Mouse (Mus musculus) erythroblast, embryonic 14.5 days (primary cell): ENCODE measurements at regions not wholly inside any gene's neighbourhood (a gene's known extent, or its start where the extent isn't known, plus 50 kb on each side); places are given as distances from the start of the nearest gene placed in this dataset.

ENCODE experiments used
- H3K27me3 ChIP-seq: 2 replicates; pipeline ENCODE4 v1.6.1; 2012; ENCODE audit warnings: inconsistent platforms; ENCODE audit not compliant: control insufficient read depth
- H3K36me3 ChIP-seq: 2 replicates; pipeline ENCODE4 v1.6.1; 2012; ENCODE audit warnings: mild to moderate bottlenecking, inconsistent platforms; ENCODE audit not compliant: control insufficient read depth
- H3K4me1 ChIP-seq: 2 replicates; pipeline ENCODE4 v1.6.1; 2012; ENCODE audit warnings: inconsistent platforms; ENCODE audit not compliant: control insufficient read depth
- H3K4me3 ChIP-seq: replicated peaks from 2 replicates; pipeline ENCODE3; 2012; ENCODE audit warnings: moderate library complexity, mild to moderate bottlenecking, inconsistent platforms
- H3K9me3 ChIP-seq: 2 replicates; pipeline ENCODE4 v1.6.1; 2012; ENCODE audit warnings: low read length, inconsistent platforms, mixed read lengths; ENCODE audit not compliant: control insufficient read depth
- GATA1 ChIP-seq: IDR thresholded peaks from 2 replicates; pipeline ENCODE4 v1.6.1; 2012; ENCODE audit warnings: low read length, inconsistent platforms, mixed read lengths
- TAL1 ChIP-seq: IDR thresholded peaks from 3 replicates; pipeline ENCODE4 v1.6.1; 2012; ENCODE audit warnings: low read length, inconsistent platforms, mixed read lengths

DNA sequence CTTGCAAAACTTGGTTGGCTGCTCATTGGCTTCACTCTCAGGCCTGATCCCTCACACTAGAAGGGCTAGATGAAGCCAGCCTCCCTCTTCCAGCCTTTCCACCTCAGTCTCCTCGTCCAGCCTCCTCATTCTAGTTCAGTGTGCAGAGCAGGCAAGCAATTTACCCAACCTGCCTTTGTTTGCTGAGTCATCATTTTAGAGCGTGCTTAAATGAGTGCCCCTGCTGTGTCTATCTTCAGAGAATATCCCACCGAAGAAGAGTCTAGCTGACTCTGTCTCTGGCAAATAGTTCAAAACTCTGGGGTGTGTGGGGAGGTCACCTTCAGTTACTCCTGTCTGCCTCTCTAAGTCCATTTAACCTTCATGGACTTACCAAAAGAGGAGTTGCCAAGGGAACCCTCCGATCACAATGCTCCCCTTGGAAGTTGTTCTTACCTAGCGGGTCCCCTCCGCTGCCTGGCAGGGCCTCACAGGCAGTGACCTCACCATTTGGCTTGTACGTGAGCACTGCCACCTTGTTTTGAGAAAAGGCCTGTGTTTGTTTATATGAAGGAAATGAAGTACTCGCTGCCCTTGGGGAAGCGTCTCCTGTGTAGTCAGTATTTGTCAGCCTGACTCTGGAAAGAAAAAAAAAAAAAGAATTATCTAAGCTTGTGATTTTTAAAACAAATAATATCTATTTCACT is 175.2 kb upstream of the Irx3 start:
- no peaks in the 10 kb centered on the region for H3K27me3 ChIP-seq
- no peaks in the 10 kb centered on the region for H3K36me3 ChIP-seq
- no peaks in the 10 kb centered on the region for H3K9me3 ChIP-seq
- TF ChIP-seq TAL1 (no peak), GATA1 (no peak)
- no peak overlapping the region for H3K4me3 ChIP-seq
- no peaks in the 10 kb centered on the region for H3K4me1 ChIP-seq

DNA sequence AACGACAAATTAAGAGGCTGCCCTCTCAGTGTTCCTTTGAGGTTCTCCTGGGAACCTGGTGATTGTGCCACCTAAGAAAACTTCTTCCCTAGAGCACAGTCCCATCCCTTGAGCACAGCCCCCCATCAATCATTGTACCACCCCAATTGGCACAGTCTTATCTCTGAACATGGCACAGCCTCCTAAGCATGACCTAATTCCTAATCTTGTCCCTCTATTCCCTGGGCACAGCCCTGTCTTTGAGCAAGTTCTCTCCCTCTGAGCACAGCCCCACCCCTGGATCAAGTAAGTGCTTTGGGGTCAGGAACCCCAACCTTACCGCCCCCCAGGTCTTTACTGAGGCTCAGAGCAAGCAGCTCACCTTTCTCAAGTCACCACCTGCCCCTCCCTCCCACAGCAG is 173.6 kb upstream of the Irx3 start:
- Histone ChIP-seq H3K36me3 (no peaks in the 10 kb centered on the region), H3K4me3 (no peak overlapping the region), H3K4me1 (no peaks in the 10 kb centered on the region), H3K27me3 (no peaks in the 10 kb centered on the region), H3K9me3 (no peaks in the 10 kb centered on the region)
- TF ChIP-seq TAL1 (no peak), GATA1 (no peak)

DNA sequence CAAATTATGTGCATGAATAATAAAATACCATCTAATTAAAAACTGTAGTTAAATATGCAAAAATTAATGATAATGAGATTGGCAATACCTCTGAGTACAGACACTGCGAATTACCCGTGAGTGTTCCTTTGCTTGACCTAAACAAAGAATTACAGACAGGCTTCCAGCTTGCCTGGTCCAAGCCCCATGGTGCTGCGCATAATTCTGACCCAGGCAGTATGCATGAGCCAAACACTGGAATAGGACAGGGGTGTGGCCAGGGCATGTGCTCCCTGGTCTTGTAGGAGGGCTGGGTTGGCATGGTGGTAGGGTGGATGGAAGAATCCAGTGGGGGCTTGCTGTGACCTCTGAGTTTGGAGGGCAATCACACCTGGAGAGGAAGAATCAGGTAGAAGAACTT is 172.8 kb upstream of the Irx3 start:
- H3K27me3 ChIP-seq = no peaks in the 10 kb centered on the region
- no peaks in the 10 kb centered on the region for H3K36me3 ChIP-seq
- no peak overlapping the region for H3K4me3 ChIP-seq
- H3K9me3 ChIP-seq = no peaks in the 10 kb centered on the region
- TF ChIP-seq TAL1 (no peak), GATA1 (no peak)
- no peaks in the 10 kb centered on the region for H3K4me1 ChIP-seq

DNA sequence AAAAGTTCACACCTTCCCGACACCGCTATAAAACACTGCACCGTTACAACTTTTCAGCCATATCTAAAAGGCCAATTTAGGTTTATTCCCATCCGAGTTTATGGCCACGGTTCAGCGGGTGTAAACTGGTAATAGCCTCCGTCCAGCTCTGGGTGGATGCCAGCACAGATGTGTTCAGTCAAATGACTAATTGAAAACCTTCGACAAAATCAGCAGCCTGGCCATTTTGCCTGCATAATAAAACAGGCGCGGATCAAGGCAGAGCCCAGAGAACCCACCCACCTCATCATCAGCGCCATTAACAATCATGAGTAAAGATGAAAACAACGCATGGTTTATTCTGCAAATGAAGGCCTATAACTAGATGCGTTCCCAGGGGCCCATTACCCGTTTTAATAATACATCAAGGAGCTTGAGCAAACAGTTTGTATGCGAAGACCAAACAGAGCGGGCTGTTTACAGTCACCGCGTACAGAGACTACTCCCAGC is 172.1 kb upstream of the Irx3 start:
- TF ChIP-seq TAL1 (no peak), GATA1 (no peak)
- H3K27me3 ChIP-seq = no peaks in the 10 kb centered on the region
- H3K36me3 ChIP-seq = no peaks in the 10 kb centered on the region
- no peaks in the 10 kb centered on the region for H3K4me1 ChIP-seq
- H3K4me3 ChIP-seq = no peak overlapping the region
- H3K9me3 ChIP-seq = no peaks in the 10 kb centered on the region

DNA sequence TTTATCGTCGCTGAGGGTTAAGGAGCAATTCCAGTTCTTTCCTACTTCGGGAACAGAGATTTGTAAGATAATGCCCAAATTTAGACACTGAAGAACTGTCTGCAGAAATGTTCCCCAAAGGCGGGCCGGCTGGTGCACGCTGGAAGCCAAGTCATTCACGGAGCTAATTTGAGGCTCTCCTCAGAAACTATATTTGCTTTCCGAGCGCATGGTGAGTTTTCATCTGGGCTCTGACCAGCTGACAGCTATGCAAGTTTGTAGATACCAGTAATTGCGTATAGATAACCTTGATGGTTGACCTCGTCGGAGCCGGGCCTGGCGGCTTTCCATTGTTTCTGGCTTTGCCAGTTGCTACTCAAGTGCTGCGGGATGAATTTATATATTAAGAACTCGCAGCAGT is 165.5 kb upstream of the Irx3 start:
- Histone ChIP-seq H3K27me3 (peaks cover 15% of the 10 kb centered on the region), H3K9me3 (no peaks in the 10 kb centered on the region), H3K4me1 (no peaks in the 10 kb centered on the region), H3K36me3 (no peaks in the 10 kb centered on the region), H3K4me3 (no peak overlapping the region)
- TF ChIP-seq GATA1 (no peak), TAL1 (no peak)

DNA sequence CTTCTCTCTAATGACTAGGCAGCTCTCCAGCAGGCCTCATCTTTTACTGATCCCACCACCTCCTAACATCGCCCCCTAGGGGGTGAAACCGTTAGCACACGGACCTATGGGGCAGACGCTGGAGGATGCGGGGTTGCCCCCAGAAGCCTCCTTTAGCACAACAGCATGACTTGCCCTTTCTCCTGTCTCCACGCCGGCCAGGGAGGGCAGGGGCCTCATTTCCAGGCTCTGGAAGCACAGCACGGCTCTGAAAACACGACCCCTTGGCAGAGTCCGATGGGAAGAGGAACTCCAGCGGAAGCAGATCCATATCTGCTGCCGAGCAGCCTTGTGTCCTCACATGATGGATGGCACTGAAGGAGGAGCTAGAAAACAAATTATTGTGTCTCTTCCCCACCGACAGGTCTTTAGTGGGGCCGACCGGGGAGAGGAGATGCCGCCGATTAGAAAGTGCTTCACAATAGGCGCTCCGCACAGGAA is 165.1 kb upstream of the Irx3 start:
- H3K9me3 ChIP-seq = no peaks in the 10 kb centered on the region
- no peaks in the 10 kb centered on the region for H3K4me1 ChIP-seq
- TF ChIP-seq GATA1 (no peak), TAL1 (no peak)
- no peak overlapping the region for H3K4me3 ChIP-seq
- peaks cover 15% of the 10 kb centered on the region for H3K27me3 ChIP-seq
- H3K36me3 ChIP-seq = no peaks in the 10 kb centered on the region

DNA sequence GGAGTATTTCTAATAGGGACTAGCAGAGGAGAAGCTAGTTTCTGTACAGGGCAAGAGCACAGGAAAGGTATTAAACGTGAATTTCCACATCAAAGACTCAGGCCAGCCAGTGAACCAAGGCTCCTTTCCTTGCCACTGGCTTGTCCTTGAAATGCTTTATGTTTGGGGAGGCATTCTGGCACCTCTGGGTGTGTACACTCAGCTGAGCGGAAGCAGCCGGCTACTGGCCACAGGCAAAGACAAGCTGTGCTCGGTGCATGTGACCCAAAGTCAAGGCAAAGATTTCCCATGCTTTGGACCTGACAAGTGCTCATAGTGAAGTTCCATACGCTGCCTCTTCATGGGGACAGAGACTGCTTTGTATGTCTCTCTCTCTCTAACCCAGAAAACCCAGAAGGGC is 159.8 kb upstream of the Irx3 start:
- Histone ChIP-seq H3K9me3 (no peaks in the 10 kb centered on the region), H3K4me3 (no peak overlapping the region)
- TF ChIP-seq GATA1 (no peak), TAL1 (no peak)

DNA sequence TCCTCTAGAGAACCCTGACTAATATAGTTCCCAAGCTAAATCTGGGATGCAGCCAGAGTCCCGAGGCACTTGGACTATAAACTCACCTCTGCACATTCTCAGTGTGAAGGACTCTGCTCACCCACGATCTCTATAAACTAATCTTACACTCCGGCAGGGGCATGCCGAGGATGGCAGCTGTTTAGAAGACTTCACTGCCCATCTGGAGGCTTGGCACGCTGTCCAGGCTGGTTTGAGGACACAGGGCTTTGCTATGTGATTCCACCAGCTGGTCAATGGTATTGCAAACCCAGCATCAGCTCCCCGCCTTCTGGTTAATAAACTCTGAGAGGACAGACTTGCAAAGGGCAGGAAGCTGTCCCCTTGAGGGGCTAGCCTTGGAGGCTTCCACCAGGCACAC is 153.3 kb upstream of the Irx3 start:
- TF ChIP-seq TAL1 = no peak
- TF ChIP-seq GATA1 = no peak
- H3K27me3 ChIP-seq = no peaks in the 10 kb centered on the region
- H3K36me3 ChIP-seq = no peaks in the 10 kb centered on the region
- no peak overlapping the region for H3K4me3 ChIP-seq
- H3K4me1 ChIP-seq = no peaks in the 10 kb centered on the region
- H3K9me3 ChIP-seq = no peaks in the 10 kb centered on the region

More for the DNA sequence above, 159.8 kb upstream of the Irx3 start:
- Histone ChIP-seq H3K36me3 (no peaks in the 10 kb centered on the region), H3K27me3 (no peaks in the 10 kb centered on the region; the same call in 1 of the 2 replicates), H3K4me1 (no peaks in the 10 kb centered on the region)

DNA sequence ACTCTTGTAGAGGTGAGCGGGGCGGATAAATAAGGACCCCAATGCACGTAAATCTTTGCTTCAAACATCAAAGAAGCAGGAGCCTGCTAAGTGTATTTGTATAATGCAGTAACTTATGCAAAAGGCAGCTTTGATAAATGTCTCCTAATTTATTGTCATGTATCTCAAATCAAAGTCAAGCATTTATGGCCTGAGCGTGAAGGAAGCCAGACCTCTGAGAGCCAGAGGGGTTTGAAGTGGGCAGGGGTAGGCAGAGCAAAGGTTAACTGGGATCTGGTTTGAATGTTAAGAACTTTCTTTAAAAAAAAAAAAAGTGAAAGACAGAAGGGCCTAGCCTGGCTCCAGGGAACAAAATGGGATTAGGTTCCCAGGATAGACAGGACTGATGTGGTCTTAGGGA is 151.1 kb upstream of the Irx3 start:
- TF ChIP-seq TAL1 (no peak), GATA1 (no peak)
- Histone ChIP-seq H3K9me3 (no peaks in the 10 kb centered on the region), H3K36me3 (no peaks in the 10 kb centered on the region)

DNA sequence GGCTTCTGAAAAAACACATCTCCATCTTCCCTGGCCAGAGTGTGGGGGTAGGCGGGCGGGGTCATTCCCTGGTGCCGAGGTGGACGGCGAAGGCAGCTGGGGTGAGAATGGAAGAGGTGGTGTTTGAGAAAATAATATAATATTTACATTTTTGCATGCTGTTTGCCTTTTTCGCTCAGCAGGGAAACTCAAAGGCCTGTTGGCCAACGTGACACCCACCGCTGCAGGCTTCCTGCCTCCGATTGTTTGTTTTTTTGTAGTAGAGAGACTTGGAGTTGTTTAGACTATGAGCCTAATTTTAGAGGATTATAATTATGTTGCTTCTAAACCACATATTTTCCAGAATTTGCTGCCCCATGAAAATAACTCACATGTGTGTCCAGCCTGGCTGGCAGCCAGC is 147.2 kb upstream of the Irx3 start:
- Histone ChIP-seq H3K27me3 (0 out of 2 replicates have a peak, but pooled peaks cover under 1% of the 10 kb centered on the region), H3K36me3 (no peaks in the 10 kb centered on the region), H3K4me1 (no peaks in the 10 kb centered on the region), H3K9me3 (no peaks in the 10 kb centered on the region), H3K4me3 (no peak overlapping the region)
- no peak for TF ChIP-seq GATA1
- no peak for TF ChIP-seq TAL1

More for the DNA sequence above, 151.1 kb upstream of the Irx3 start:
- Histone ChIP-seq H3K4me1 (no peaks in the 10 kb centered on the region), H3K4me3 (no peak overlapping the region), H3K27me3 (no peaks in the 10 kb centered on the region)
